Mouse (Mus musculus): ENCODE measurements around the gene Aip. TPM values are rescaled to one million over a fixed set of nuclear protein-coding genes. Genes with fewer than 3 reads are reported as not detected.
"Not testable (repeated sequence)": the region's sequence is repeated elsewhere in the genome, so short reads cannot be mapped to it uniquely, and the experiment has no call there.

The Aip gene
- total RNA-seq, 4 experiments from 2014 or later: 117 to 127 (median 123) TPM

DNA sequence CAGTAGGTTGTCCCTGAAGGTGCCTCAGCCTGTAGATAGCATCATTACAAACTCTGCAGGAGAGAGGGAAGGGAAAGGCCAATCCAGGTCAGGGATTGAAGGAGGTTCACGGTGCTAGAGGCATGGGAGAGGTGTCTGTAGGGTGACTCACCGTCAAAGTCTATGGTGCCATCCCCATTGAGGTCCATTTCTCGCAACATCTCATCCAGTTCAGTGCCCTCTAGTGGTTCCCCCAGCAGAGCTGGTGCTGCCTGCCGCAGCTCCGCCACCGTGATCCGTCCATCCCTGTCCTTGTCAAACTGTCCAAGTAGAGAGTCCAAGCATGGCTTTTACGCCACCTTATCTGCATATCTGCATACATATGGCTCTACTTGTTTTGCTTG lies 10.3 kb upstream of the Aip start:
- DNase-seq (ENCODE audit: low spot score in 2 of 2): not testable (repeated sequence)

DNA sequence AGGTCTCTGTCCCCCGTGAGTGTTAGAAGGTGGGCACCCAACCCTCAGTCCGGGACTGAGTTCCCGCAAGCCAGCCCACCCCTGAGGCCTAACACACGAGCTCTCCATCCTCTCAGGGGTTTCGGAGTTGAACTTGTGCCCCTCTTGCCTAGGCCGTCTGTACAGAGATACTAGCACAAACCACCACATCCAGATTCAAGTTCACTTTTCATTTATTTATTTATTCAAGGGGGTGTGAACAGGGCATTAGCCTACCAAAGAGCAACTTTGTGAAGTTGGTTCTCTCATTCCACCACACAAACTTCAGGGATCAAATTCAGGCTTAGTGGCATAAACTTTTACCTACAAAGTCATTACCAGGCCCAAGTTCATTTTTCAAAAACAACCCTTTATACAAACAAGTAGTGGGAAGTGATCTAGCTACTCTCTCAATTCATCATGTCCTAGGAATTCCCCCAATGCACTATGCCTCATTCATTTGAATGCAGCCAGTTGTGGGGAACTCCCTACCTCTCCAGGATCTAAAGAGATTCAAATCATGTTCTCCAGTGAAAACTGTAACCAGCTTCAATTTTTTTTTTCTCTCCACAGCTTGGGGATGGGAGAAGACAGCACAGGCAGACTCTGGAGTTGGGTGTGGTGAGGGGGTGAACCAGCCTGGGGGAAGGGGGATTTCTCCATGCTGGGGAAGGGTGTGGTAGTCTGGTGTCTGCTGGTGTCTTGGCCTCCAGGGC lies 9.7 kb upstream of the Aip start:
- not testable (repeated sequence) for DNase-seq (ENCODE audit: low spot score in 2 of 2)

DNA sequence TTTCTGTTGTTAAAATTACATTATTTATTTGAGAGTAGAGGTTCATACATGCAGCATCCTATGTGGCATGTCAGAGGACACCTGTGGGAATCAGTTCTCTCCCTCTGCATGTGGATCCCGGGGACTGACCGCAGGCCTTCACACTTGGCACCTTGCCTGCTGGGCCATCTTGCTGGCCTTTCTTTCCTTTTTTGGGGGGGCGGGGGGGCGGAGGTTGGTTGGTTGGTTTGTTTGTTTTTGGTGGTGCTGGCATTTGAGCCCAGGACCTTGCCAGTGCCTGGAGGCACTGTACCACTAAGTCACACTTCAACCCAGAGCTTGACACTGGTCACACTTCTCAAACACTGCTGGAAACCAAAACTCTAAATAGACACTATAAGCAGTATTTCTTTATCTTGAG lies 8.7 kb upstream of the Aip start:
- no peak for DNase-seq (ENCODE audit: low spot score in 2 of 2)

DNA sequence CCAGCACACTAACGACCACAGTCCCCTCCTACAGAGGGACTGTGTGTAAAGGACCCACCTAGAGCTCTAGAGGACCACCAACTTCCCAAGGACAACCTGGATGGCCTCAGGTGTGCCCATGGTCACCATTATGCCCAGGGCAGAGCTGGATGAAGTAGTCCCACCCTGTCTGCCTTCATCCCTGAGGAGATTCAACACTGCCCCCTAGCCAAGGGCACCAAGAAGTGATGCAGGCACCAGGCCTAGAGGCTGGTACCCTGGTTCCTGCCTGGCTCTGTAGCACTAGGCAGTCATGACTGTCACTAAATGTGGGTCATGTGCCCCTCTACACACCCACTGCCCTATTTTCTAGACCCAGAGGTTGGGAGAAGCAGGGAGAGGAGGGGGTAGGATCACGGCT lies 6.1 kb upstream of the Aip start:
- DNase-seq (ENCODE audit: low spot score in 2 of 2): no peak

DNA sequence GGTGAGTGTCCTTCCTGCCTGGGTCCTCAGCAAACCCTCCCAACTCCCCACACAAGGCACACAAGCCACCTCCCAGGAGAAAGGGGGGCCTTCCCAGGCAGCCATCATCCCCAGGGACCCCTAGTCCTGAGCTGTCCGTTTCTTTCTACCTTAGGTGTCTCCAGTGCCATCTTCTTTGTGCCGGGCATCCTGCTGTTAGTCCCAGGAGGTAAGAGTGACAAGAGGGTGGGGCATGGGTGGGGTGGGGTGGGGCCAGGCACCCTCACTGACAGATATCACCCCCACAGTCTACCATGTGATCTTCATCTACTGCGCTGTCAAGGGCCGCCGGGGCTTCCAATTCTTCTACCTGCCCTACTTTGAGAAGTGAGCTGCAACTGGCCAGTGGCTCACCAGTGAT lies 5.4 kb upstream of the Aip start:
- DNase-seq (ENCODE audit: low spot score in 2 of 2): no peak

DNA sequence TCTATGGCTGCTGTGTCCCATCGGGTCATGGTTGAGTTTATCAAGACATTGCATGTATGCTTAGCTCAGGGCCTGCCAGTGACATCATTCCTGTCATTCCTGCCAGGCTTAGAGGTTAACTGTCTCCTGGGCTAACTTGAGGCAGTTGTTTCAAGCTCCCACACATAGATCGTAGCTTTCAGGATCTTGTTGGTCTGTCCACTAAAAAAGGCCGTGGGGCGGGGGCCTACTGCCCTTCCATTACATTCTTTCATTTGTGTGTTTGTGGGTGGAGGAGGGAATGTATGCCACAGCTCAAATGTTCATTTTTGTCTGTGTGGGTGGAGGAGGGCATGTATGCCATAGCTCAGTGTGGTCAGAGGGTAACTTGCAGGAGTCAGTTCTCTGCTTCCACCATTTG lies 4.4 kb upstream of the Aip start:
- DNase-seq (ENCODE audit: low spot score in 2 of 2): no peak

DNA sequence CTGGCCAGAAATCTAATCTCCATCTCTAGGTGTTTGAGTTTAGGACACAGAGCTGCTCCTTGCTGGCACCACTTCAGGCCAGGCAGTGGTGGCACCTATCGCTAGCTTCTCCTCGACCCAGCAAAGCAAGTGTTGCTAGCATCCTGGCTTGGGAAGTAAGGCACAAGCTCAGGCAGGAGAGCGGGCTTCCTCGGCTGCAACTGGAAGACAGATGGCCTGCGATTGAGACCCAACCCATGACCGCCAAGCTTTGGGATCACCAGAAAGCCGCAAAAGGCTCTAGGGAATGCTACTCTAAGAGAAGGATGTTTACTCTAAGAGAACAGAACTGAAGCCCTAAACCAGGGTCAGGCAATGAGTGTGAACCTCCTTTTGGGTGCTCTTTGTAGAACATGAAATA lies 3.8 kb upstream of the Aip start:
- DNase-seq (ENCODE audit: low spot score in 2 of 2): no peak

DNA sequence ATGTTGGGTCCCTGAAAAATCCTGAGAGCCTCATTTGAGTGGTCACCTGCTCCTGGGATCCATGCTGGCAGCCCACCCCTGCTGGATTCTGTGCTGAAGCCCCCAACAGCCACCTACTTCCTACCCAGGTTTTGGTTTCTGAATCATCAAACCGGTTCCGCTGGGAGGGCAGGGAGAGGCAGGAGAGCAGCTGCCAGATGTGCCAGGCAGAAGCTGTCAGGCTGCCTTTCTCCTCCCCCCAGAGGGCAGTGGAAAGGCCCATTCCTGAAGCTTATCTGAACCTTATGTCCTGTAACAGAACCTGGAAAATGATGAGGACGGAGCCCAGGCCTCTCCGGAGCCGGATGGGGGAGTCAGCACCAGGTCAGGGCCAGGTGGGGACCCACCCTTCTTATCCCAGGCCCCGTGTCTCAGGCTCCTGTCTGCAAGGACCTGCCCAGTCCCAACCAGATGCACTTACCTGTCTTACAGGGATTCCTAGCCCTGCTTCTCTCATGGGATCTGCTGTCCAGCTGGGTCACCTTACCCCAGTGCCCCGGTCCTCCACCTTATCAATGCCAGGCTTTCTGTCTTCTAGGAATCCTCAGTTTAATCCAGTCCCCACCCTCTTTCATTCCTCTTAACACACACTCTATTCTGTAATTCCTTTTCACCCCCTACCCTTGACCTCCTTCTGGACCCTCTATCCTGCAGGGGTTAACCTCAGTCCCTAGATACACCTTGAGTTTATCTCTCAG lies 1.3 kb upstream of the Aip start:
- no peak for DNase-seq (ENCODE audit: low spot score in 2 of 2)

DNA sequence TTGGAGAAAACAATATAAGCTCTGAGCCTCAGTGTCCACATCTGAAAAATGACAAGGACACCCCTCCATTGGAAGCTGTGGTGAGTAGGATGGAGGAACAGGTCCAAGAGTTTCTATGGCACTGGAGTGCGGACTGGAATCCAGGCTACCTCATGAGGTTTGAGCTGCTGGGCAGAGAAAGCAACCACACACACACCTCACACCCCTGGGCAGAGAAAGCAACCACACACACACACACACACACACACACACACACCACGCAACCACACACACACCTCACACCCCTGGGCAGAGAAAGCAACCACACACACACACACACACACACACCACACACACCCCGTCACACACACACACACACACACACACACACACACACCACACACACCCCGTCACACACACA lies 390 bp downstream of the Aip start:
- not testable (repeated sequence) for DNase-seq (ENCODE audit: low spot score in 2 of 2)

DNA sequence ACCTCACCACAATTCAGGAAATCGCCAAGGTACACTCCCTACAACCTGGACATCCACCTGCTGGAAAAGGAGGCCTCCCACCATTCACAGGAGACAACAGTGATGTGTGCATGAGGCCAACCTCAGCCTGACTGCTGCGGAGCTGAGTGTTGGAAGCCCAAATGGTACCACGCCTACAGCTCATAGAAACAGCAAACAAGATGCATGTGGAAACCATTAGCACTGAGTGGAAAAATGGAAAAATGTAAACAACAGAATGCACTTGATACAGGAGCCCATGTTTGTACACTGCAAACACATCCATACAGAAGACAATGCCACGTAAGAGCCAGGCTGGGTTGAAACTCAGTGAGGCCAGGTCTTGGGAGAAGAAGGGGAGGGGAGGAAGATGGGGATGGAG lies 1.2 kb downstream of the Aip start:
- no peak for DNase-seq (ENCODE audit: low spot score in 2 of 2)

DNA sequence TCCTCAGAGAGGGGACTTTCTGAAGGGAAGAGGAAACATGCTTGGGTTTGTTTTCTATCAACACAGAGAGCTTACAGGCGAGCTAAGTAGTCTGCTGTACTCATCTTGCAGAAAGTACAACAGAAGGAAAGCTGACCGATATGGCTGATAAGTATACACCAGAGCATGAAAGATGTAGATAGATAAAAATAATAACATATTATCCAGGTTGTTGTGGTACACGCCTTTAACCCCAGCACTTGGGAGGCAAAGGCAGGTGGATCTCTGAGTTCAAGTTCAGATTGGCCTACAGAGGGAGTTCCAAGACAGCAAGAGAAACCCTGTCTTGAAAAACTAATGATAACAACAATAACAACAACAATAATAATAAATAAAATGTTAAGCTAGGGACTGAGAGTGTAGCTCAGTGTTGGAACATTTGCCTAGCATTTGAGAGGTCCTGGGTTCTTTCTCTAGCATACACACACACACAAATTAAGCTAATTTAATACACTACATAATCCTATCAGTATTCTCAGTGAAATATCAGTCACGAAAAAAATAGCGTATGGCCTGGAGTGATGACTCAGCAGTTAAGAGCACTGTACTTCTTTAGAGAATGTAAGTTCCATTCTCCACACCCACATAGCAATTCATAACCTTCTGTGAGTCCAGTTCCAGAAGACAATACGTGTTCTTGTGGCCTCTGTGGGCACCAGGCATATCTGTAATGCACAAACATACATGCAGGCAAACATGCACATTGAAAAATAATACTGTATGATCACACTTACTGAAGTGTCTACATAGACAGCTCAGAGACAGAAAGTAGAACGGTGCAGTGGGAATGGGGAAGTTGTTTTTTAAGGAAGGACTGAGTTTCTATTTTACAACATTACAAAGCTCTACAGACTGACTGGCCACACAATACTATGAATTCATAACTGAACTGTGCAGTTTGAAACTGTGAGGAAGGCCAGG lies 3.0 kb downstream of the Aip start:
- DNase-seq (ENCODE audit: low spot score in 2 of 2): no peak

DNA sequence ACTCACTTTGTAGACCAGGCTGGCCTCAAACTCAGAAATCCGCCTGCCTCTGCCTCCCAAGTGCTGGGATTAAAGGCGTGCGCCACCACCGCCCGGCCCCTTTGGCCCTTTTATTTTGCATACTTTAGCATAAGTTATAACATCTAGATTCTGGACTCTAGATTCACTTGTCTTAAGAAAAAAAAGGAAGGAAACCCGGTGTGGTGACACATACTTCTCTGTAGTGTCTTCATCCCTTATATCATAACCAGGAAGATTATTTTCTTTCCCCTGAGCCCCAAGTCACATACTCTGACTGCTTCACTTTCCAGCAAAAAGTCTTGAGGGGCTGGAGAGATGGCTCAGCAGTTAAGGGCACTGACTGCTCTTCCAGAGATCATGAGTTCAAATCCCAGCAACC lies 3.8 kb downstream of the Aip start:
- DNase-seq (ENCODE audit: low spot score in 2 of 2): not testable (repeated sequence)

DNA sequence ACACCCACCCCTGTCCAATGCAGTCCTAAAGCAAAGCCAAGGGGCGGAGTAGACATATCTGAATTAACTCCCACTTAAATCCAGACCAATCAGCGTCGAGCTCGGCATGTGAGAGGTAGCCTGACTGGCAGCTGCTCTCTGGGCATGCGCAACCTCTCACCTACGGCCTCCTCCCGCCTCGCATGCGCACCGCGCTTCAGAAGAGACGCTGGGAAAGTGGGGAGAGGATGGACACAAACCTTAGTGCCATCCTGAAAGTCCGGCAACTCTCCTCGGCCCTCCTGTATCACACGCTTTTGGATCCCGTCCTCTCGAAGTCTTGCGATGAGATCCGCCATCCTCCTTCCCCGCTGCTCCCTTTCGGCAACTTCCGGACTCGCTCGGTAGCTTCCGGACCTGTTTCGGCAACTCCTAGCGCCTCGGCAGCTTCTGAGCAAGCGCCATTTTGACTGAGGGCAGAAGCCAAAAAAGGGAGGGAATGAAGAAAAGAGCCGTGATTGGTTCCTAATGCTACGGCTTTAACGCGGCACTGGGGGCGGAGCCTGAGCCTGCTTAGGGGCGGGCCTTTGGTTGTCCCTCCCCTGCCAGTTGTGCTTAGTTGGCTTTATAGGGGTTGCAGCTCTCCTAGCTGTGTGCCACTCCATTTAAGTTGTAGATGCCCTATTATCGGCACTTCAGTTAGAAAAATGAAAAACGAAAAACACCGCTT lies 4.4 kb downstream of the Aip start:
- DNase-seq (ENCODE audit: low spot score in 2 of 2): peak; percentile 98

DNA sequence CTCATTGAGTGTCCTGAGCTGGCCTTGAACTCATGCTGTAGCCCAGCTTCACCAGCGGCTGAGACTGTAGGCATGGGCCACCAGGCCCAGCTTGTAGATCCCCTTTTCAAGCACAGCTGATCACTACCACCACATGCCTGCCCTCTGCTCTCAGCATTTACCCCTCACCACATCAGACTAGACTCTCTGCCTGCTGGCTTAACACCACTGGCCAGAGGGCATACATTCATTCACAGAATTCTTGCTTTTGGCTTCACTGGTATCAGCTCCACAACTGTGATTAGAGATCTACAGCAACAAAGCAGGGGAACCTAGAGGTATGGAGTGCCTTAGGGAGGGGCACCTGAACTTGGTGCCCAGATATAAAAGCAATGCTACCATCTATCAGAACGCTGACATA lies 5.2 kb downstream of the Aip start:
- no peak for DNase-seq (ENCODE audit: low spot score in 2 of 2)

DNA sequence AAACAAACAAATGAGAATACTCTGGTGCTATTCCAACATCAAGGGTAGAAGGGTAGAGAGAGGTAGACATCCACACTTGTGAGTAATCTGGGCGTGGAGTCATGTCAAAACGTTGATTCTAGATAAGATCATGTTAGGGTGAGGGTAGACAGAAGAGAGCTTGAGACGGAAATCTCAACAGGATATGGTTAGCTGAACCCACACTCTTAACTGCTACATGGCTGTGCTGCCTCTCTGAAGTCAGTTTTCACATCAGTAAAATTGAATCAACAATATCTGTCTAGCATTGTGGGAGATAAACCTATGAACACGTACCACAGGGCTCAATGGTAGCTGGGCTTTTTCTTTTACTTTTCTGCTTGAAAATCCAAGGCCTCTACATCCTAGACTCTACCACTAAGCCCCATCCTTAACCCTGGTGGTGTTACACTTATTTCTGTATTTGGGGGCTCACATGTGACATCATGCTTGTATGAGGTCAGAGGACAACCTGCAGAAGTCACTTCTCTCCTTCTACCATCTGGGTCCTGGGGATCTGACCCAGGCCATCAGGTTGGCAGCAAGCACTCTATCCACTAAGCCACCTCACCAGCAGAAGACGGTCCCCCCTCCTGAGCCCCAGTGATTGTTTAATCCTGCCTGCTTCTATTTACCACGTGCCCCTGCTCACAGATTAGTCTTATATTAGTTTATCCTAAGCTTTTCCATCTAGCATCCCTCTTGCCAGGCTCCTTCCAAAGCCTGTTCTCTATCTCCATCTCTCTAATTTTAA lies 5.8 kb downstream of the Aip start:
- no peak for DNase-seq (ENCODE audit: low spot score in 2 of 2)

DNA sequence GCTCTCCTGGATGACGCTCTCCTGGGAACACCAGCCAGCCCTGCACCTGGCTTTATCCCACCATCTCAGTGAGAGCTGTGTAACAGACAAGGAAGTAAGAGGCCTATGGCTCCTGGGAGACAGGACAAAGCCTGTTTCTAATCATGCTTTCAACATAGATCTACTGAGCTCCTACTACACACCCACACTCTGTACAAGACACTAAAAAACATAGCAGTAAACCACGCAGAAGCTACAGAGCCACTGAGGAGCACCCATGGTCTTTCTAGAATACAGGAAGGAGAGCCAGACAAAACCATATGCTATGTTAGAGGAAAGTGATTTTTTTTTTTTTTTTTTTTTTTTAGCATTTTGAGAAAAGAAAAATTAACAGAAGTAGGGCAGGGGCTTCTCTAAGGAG lies 7.3 kb downstream of the Aip start:
- DNase-seq (ENCODE audit: low spot score in 2 of 2): no peak

DNA sequence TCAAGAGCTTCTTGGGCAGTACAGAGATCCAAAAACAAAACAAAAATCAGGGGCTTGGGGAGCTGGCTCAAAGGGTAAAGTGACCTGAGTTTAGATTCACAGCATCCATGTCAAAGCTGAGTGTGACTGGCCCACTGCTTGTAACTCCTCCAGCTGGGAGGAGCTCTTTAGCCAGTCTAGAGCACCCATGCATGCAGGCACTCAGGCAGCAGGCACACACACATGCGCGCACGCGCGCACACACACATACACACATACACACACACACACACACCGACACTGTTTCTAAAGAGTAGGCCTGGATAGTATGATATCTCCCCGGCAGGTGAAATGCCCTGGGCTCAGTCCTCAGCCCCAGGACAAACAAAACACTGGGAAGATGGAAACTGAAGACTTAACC lies 8.7 kb downstream of the Aip start:
- no peak for DNase-seq (ENCODE audit: low spot score in 2 of 2)

DNA sequence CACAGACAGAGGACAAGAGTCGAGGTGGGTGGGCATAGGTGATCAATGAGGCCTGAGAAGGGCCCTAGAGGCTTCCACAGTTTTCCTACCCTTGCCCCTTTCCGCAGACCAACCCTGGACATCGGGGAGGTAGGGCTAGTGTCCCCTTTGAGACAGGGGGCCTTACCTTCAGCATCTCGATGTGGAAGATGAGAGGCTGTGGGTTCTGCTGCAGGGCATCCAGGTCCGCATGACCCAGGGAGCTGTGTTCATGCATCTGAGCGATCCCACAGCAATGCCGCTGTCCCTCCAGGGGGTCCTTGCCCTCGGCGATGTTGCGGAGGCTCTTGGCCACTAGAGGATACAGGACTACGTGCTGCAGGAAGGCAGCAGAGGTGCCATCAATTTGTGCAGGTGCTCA lies 9.8 kb downstream of the Aip start:
- no peak for DNase-seq (ENCODE audit: low spot score in 2 of 2)

DNA sequence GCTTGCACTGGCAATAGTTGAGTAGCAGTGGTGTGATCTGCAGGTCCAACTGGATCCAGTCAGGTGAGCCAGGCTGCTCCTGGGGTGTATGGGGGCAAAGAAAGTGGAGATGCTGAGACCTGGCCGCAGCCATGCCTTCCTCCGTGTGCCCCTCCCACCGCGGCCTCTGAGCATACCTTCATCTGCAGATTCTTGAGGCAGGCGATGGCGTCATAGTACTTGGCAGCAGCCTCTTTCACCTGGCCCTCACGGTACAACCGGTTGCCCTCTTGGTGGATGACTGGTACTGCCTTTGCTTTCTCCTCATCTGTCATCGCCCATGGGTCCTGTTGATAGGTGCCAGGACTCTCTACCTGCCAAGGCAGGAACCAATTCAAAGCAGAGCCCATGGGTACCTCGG lies 10.5 kb downstream of the Aip start:
- no peak for DNase-seq (ENCODE audit: low spot score in 2 of 2)

DNA sequence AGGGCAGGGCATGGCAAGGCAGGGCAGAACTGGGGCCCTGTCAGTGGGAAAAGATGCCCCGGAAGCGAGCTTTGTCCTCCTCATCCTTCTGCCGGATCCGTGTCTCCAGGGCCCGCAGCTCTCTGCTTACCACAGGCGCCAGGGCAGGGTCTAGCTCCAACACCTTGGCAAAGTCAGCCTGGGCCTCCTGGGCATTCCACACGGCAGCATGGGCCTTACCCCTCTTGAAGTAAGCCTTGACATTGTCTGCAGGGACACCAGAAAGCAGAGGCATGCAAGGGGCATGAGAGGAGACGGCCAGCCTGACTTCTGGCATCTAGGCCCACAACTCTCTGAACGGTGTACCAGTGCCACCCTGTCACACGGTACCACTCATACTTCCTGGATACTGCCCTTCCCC lies 11.1 kb downstream of the Aip start:
- DNase-seq (ENCODE audit: low spot score in 2 of 2): no peak

DNA sequence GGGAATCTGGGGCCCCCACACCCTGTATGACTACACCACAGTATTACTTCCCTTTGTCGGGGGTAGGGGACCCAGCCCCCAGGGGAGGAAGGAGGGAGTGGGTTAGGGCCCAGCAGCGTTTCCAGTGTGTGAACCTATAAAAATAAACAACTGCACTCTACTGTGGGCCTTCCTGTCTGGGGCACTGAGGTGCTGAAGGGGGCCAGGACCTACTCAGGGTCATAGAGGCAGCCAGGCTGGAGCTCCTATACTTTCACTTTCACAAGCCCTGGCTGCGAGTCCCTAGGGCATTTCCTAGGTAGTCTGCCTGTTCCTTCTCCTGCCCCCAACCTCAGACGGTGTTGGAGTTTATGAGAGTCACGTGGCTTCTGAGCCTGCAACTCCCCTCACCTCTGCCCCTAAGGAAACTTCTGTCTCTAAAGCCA lies 11.8 kb downstream of the Aip start:
- DNase-seq (ENCODE audit: low spot score in 2 of 2): no peak
